Mouse (Mus musculus): ENCODE measurements around the gene Itgb2. TPM values are rescaled to one million over a fixed set of nuclear protein-coding genes. Genes with fewer than 3 reads are reported as not detected.

Itgb2 gene
- total and polyA plus RNA-seq, 3 experiments: 20.0 to 49.2 (median 39.6) TPM

- peak; percentile 72 for DNase-seq (ENCODE audit: low spot score)
- Histone ChIP-seq H3K36me3 (replicated peaks) (peaks cover 48% of the 10 kb centered on the region), H3K27me3 (ENCODE audit: insufficient read depth, low read length) (no peaks in the 10 kb centered on the region), H3K4me3 (ENCODE audit: low read depth, low read length) (peak overlapping the region; percentile 63), H3K4me1 (ENCODE audit: insufficient read depth, low read depth, low read length) (peaks cover 82% of the 10 kb centered on the region), H3K9me3 (replicated peaks) (no peaks in the 10 kb centered on the region)
- no peak for TF ChIP-seq GATA1 (IDR thresholded peaks at IDR 0.05; ENCODE audit: borderline replicate concordance, low read length)
- no peak for TF ChIP-seq POLR2AphosphoS5 (IDR thresholded peaks at IDR 0.05; ENCODE audit: insufficient replicate concordance, low read depth, low read length)
- TF ChIP-seq TAL1 (conservative IDR thresholded peaks at IDR 0.05; ENCODE audit: low read depth, low read length): no peak
- TF ChIP-seq GATA2 (IDR thresholded peaks at IDR 0.05; ENCODE audit: borderline replicate concordance, low read depth, low read length): no peak
- no peak for TF ChIP-seq CTCF (IDR thresholded peaks at IDR 0.05; ENCODE audit: low read depth, low read length)
- peak; percentile 68 for ATAC-seq (ENCODE audit: extremely low read depth, insufficient number of reproducible peaks, low FRiP score, poor library complexity, severe bottlenecking)
These were observed 53.9 kb downstream of the Itgb2 start for GRCm38 (mm10) chr10:77583795-77584422.

DNA sequence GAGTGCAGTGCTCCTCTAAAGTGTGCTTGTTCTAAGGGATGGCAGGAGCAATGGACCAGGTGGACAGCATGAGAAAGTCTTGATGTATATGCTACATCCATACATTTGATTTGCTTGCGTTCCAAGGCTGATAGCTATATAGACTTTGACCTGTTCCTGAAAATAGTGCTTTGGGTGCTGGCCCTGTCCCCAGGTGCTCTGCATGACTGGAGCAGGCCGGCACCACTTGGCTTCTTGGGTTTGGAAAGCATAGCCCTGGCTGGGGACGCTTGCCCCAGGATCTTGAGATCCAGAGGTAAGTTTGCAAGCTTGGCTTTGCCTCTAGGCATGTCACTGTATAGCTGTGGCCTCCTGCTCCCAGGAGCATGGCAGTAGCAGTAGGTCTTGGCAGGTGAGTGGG lies 56.6 kb downstream of the Itgb2 start:
- Histone ChIP-seq H3K4me1 (ENCODE audit: insufficient read depth, low read depth, low read length) (peaks cover 85% of the 10 kb centered on the region), H3K27me3 (ENCODE audit: insufficient read depth, low read length) (no peaks in the 10 kb centered on the region), H3K4me3 (ENCODE audit: low read depth, low read length) (no peak overlapping the region), H3K9me3 (replicated peaks) (no peaks in the 10 kb centered on the region), H3K36me3 (replicated peaks) (peaks cover 76% of the 10 kb centered on the region)
- TF ChIP-seq POLR2AphosphoS5 (IDR thresholded peaks at IDR 0.05; ENCODE audit: insufficient replicate concordance, low read depth, low read length) (no peak), GATA2 (IDR thresholded peaks at IDR 0.05; ENCODE audit: borderline replicate concordance, low read depth, low read length) (no peak), GATA1 (IDR thresholded peaks at IDR 0.05; ENCODE audit: borderline replicate concordance, low read length) (no peak), TAL1 (conservative IDR thresholded peaks at IDR 0.05; ENCODE audit: low read depth, low read length) (no peak), CTCF (IDR thresholded peaks at IDR 0.05; ENCODE audit: low read depth, low read length) (no peak)
- ATAC-seq (ENCODE audit: extremely low read depth, insufficient number of reproducible peaks, low FRiP score, poor library complexity, severe bottlenecking): no peak
- DNase-seq (ENCODE audit: low spot score): no peak

- Histone ChIP-seq H3K36me3 (replicated peaks) (peaks cover 82% of the 10 kb centered on the region), H3K4me3 (ENCODE audit: low read depth, low read length) (no peak overlapping the region), H3K27me3 (ENCODE audit: insufficient read depth, low read length) (no peaks in the 10 kb centered on the region), H3K9me3 (replicated peaks) (no peaks in the 10 kb centered on the region), H3K4me1 (ENCODE audit: insufficient read depth, low read depth, low read length) (peaks cover 81% of the 10 kb centered on the region)
- ATAC-seq (ENCODE audit: extremely low read depth, insufficient number of reproducible peaks, low FRiP score, poor library complexity, severe bottlenecking): no peak
- DNase-seq (ENCODE audit: low spot score): no peak
- TF ChIP-seq TAL1 (conservative IDR thresholded peaks at IDR 0.05; ENCODE audit: low read depth, low read length): no peak
- TF ChIP-seq GATA2 (IDR thresholded peaks at IDR 0.05; ENCODE audit: borderline replicate concordance, low read depth, low read length): no peak
- no peak for TF ChIP-seq CTCF (IDR thresholded peaks at IDR 0.05; ENCODE audit: low read depth, low read length)
- no peak for TF ChIP-seq GATA1 (IDR thresholded peaks at IDR 0.05; ENCODE audit: borderline replicate concordance, low read length)
- TF ChIP-seq POLR2AphosphoS5 (IDR thresholded peaks at IDR 0.05; ENCODE audit: insufficient replicate concordance, low read depth, low read length): no peak
These were observed 57.2 kb downstream of the Itgb2 start for GRCm38 (mm10) chr10:77587091-77587775.

DNA sequence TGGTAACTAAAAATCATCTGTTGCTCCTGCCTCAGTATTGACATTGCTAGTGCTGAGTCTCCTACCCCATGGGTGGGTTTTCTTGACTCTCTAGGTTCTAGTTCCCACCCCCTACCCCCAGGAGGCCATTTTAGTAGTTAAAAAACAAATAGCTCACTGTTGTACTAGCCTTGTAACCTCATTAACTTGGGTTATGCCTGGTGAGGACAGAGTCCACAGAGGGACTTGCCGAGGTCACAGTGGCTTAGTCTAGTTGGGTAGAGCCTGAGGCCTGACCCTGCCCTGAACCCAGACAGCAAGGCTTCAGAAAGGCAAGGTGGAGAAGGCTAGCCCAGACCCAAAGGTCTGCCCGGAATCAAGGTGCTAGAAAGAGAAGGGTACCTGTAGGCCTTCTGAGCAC lies 58.0 kb downstream of the Itgb2 start:
- Histone ChIP-seq H3K4me3 (ENCODE audit: low read depth, low read length) (no peak overlapping the region), H3K27me3 (ENCODE audit: insufficient read depth, low read length) (no peaks in the 10 kb centered on the region), H3K4me1 (ENCODE audit: insufficient read depth, low read depth, low read length) (peaks cover 73% of the 10 kb centered on the region), H3K9me3 (replicated peaks) (no peaks in the 10 kb centered on the region), H3K36me3 (replicated peaks) (peaks cover 88% of the 10 kb centered on the region)
- no peak for ATAC-seq (ENCODE audit: extremely low read depth, insufficient number of reproducible peaks, low FRiP score, poor library complexity, severe bottlenecking)
- no peak for DNase-seq (ENCODE audit: low spot score)
- TF ChIP-seq GATA1 (IDR thresholded peaks at IDR 0.05; ENCODE audit: borderline replicate concordance, low read length): no peak
- no peak for TF ChIP-seq GATA2 (IDR thresholded peaks at IDR 0.05; ENCODE audit: borderline replicate concordance, low read depth, low read length)
- TF ChIP-seq TAL1 (conservative IDR thresholded peaks at IDR 0.05; ENCODE audit: low read depth, low read length): no peak
- no peak for TF ChIP-seq POLR2AphosphoS5 (IDR thresholded peaks at IDR 0.05; ENCODE audit: insufficient replicate concordance, low read depth, low read length)
- TF ChIP-seq CTCF (IDR thresholded peaks at IDR 0.05; ENCODE audit: low read depth, low read length): no peak

DNA sequence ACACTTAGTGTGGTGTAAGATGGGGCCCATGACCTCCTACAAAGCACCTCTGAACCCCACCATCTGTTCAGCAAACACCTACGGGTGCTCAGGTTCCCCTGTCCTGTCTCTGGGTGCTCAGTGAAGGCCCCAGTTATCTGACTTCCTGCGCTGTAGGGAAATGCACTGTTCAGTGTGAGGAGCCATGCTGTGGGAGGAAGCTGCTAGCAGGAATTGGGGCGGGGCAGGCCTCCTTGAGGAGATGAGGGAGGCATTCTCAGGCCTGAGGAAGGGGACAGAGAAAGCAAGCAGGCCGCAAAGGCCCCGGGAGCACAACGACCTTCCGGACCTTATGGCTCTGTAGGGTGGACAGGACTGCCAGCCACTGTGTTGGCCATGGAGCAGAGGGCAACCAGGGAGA lies 59.1 kb downstream of the Itgb2 start:
- Histone ChIP-seq H3K36me3 (replicated peaks) (peaks cover 92% of the 10 kb centered on the region), H3K9me3 (replicated peaks) (no peaks in the 10 kb centered on the region), H3K4me1 (ENCODE audit: insufficient read depth, low read depth, low read length) (peaks cover 62% of the 10 kb centered on the region), H3K4me3 (ENCODE audit: low read depth, low read length) (no peak overlapping the region), H3K27me3 (ENCODE audit: insufficient read depth, low read length) (no peaks in the 10 kb centered on the region)
- ATAC-seq (ENCODE audit: extremely low read depth, insufficient number of reproducible peaks, low FRiP score, poor library complexity, severe bottlenecking) (no peak), DNase-seq (ENCODE audit: low spot score) (no peak)
- no peak for TF ChIP-seq GATA1 (IDR thresholded peaks at IDR 0.05; ENCODE audit: borderline replicate concordance, low read length)
- no peak for TF ChIP-seq GATA2 (IDR thresholded peaks at IDR 0.05; ENCODE audit: borderline replicate concordance, low read depth, low read length)
- no peak for TF ChIP-seq TAL1 (conservative IDR thresholded peaks at IDR 0.05; ENCODE audit: low read depth, low read length)
- no peak for TF ChIP-seq POLR2AphosphoS5 (IDR thresholded peaks at IDR 0.05; ENCODE audit: insufficient replicate concordance, low read depth, low read length)
- TF ChIP-seq CTCF (IDR thresholded peaks at IDR 0.05; ENCODE audit: low read depth, low read length): no peak

GRCm38 (mm10) chr10:77589749-77590148 lies 59.7 kb downstream of the Itgb2 start:
- ATAC-seq (ENCODE audit: extremely low read depth, insufficient number of reproducible peaks, low FRiP score, poor library complexity, severe bottlenecking): no peak
- TF ChIP-seq POLR2AphosphoS5 (IDR thresholded peaks at IDR 0.05; ENCODE audit: insufficient replicate concordance, low read depth, low read length) (no peak), GATA1 (IDR thresholded peaks at IDR 0.05; ENCODE audit: borderline replicate concordance, low read length) (no peak), GATA2 (IDR thresholded peaks at IDR 0.05; ENCODE audit: borderline replicate concordance, low read depth, low read length) (no peak), CTCF (IDR thresholded peaks at IDR 0.05; ENCODE audit: low read depth, low read length) (no peak), TAL1 (conservative IDR thresholded peaks at IDR 0.05; ENCODE audit: low read depth, low read length) (no peak)
- no peaks in the 10 kb centered on the region for H3K27me3 ChIP-seq (ENCODE audit: insufficient read depth, low read length)
- peaks cover 98% of the 10 kb centered on the region for H3K36me3 ChIP-seq (replicated peaks)
- no peak overlapping the region for H3K4me3 ChIP-seq (ENCODE audit: low read depth, low read length)
- peaks cover 59% of the 10 kb centered on the region for H3K4me1 ChIP-seq (ENCODE audit: insufficient read depth, low read depth, low read length)
- DNase-seq (ENCODE audit: low spot score): no peak
- no peaks in the 10 kb centered on the region for H3K9me3 ChIP-seq (replicated peaks)

All from G1E (cell line).